Mouse (Mus musculus) liver, embryonic 11.5 days (tissue): ENCODE measurements at regions not wholly inside any gene's neighbourhood (a gene's known extent, or its start where the extent isn't known, plus 50 kb on each side); places are given as distances from the start of the nearest gene placed in this dataset.

Source experiments
- ATAC-seq: fragments of 200-750 bp; cut with Nextera tagmentation; replicated peaks from 2 replicates; pipeline ENCODE4 v1.8.0; 2017; ENCODE audit warnings: moderate number of reproducible peaks, mild to moderate bottlenecking, moderate TSS enrichment, moderate library complexity; ENCODE audit not compliant: low FRiP score
- DNase-seq: peaks from one replicate; pipeline ENCODE4 v3.0.0-alpha.2; 2017; ENCODE audit warnings: low spot score
- H3K27ac ChIP-seq: fragments of 300-500 bp; sonication (generic); 2 replicates; pipeline ENCODE4 v1.5.1; 2014; ENCODE audit warnings: mild to moderate bottlenecking, low read depth, low read length, control low read depth
- H3K27me3 ChIP-seq: fragments of 300-500 bp; sonication (generic); replicated peaks from 2 replicates; pipeline ENCODE4 v1.6.1; 2014; ENCODE audit warnings: low read length, mixed read lengths; ENCODE audit not compliant: control insufficient read depth, insufficient read depth
- H3K36me3 ChIP-seq: fragments of 300-500 bp; sonication (generic); 2 replicates; pipeline ENCODE4 v1.6.1; 2014; ENCODE audit warnings: mild to moderate bottlenecking, low read length, moderate library complexity, mixed read lengths; ENCODE audit not compliant: control insufficient read depth, insufficient read depth
- H3K4me1 ChIP-seq: fragments of 300-500 bp; sonication (generic); replicated peaks from 2 replicates; pipeline ENCODE4 v1.6.1; 2014; ENCODE audit warnings: low read length, mixed read lengths; ENCODE audit not compliant: control insufficient read depth, insufficient read depth
- H3K4me2 ChIP-seq: fragments of 300-500 bp; sonication (generic); 2 replicates; pipeline ENCODE4 v1.6.1; 2014; ENCODE audit warnings: mild to moderate bottlenecking, control low read depth, moderate library complexity
- H3K4me3 ChIP-seq: fragments of 300-500 bp; sonication (generic); 2 replicates; pipeline ENCODE4 v1.5.1; 2014; ENCODE audit warnings: low read depth, low read length, control low read depth
- H3K9ac ChIP-seq: fragments of 300-500 bp; sonication (generic); 2 replicates; pipeline ENCODE4 v1.6.1; 2014; ENCODE audit warnings: low read depth, low read length, control low read depth
- H3K9me3 ChIP-seq: fragments of 300-500 bp; sonication (generic); 2 replicates; pipeline ENCODE4 v1.6.1; 2016; ENCODE audit warnings: low read length, inconsistent platforms, mixed read lengths; ENCODE audit not compliant: control insufficient read depth
- WGBS: fragments of 180-500 bp; shearing (Covaris S2); extraction: QIAGEN DNeasy Blood & Tissue Kit; methylation state at CpG from one replicate; pipeline ENCODE4 v1.1.7; 2014; 5-methylcytosine and 5-hydroxymethylcytosine counted together

DNA sequence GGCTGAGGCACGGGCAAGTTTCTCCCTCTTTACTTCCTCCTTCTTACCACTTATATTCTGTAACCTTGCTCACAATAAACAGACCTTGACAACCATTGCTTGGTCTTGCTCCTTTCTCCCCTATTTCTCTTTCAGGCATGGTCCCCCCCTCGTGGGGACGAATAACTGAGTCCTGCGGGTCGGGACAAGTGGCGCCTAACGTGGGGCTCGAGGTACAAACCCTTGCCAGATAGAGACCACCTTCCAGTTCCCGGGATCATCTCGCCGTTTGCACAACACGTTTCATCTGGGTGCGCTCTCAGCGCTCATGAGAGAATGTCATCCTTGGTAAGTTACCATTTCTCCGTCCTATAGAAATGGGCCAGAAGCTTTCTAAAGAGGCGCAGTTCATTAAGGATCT, 79.6 kb upstream of the Foxn3 start:
- H3K27me3 ChIP-seq: no peaks in the 10 kb centered on the region
- H3K27ac ChIP-seq: no peak overlapping the region
- WGBS: 92% methylated on average over 16 of the region's 16 CpGs
- DNase-seq (no peak), ATAC-seq (no peak)
- H3K4me1 ChIP-seq: no peaks in the 10 kb centered on the region; the same call in 1 of the 2 replicates
- no peak overlapping the region for H3K4me3 ChIP-seq
- H3K9ac ChIP-seq: no peak overlapping the region
- no peak overlapping the region for H3K4me2 ChIP-seq
- no peaks in the 10 kb centered on the region for H3K36me3 ChIP-seq
- H3K9me3 ChIP-seq: peaks cover 22% of the 10 kb centered on the region; the same call in 1 of the 2 replicates

DNA sequence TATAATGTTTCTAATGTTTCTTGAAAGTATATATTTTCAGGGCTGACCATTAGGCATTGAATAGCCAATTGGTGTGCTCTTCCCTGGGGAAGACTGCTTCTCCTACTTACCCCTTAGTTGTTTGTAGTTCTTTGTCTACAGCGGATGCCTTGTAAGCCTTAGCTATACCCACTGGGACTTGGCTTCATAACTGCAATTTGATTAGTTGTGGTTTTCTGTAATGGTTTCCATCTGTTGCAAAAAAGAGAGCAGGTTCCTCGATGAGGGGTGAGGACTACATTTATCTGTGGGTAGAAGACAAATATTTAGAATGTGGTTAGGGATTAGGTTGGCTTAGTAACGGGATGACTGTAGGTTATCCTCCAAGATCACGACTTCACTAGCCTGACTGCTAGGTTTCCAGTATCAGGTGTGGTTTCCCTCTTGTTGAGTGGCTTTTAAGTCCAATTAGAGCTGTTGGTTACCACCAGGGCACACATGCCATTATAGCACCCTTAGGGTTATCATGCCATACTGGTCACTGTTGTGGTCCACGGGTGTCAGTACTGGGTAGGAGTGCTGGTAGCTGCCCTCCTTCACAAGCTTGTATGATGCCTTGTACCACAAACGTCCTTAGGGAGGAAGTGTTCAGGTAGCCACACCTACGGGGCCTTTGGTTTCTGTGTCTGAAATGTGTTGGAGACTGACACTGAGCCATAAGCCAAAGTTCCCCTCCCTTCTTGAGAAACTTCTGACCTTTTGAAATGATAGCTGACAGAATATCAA, 78.9 kb upstream of the Foxn3 start:
- DNase-seq (peak; percentile 16), ATAC-seq (no peak)
- H3K9ac ChIP-seq: no peak overlapping the region
- H3K4me1 ChIP-seq: no peaks in the 10 kb centered on the region; the same call in 1 of the 2 replicates
- H3K9me3 ChIP-seq: peaks cover 22% of the 10 kb centered on the region; the same call in 1 of the 2 replicates
- H3K4me2 ChIP-seq: no peak overlapping the region
- no peaks in the 10 kb centered on the region for H3K36me3 ChIP-seq
- no peak overlapping the region for H3K27ac ChIP-seq
- H3K4me3 ChIP-seq: no peak overlapping the region
- 77% methylated on average over 7 of the region's 7 CpGs for WGBS
- H3K27me3 ChIP-seq: no peaks in the 10 kb centered on the region

DNA sequence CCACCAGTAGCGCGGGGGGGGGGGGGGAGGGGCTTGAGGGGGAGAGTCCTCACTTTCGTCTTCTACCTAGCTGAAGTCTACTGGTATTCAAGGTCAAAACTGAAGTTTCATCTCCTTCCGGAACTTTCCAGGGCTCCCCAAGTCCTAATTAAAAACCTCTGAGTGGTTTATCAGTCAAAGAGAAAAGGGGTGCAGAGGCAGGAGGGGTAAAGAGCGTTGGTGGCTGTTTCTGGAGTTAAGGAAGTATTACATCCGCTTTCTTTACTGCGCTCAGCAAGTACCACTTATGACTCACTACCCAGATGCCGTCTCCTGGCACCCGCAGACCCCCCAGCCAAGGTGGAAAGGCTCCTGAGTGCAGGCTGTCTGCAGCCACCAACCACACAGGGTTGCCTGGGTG, 77.9 kb upstream of the Foxn3 start:
- ATAC-seq (no peak), DNase-seq (peak; percentile 32)
- Histone ChIP-seq H3K4me2 (peak overlapping the region; percentile 54), H3K9me3 (peaks cover 22% of the 10 kb centered on the region; the same call in 1 of the 2 replicates), H3K36me3 (no peaks in the 10 kb centered on the region), H3K27me3 (no peaks in the 10 kb centered on the region), H3K4me3 (no peak overlapping the region), H3K27ac (no peak overlapping the region), H3K4me1 (no peaks in the 10 kb centered on the region; the same call in 1 of the 2 replicates), H3K9ac (no peak overlapping the region)
- WGBS: 40% methylated on average over 7 of the region's 9 CpGs

DNA sequence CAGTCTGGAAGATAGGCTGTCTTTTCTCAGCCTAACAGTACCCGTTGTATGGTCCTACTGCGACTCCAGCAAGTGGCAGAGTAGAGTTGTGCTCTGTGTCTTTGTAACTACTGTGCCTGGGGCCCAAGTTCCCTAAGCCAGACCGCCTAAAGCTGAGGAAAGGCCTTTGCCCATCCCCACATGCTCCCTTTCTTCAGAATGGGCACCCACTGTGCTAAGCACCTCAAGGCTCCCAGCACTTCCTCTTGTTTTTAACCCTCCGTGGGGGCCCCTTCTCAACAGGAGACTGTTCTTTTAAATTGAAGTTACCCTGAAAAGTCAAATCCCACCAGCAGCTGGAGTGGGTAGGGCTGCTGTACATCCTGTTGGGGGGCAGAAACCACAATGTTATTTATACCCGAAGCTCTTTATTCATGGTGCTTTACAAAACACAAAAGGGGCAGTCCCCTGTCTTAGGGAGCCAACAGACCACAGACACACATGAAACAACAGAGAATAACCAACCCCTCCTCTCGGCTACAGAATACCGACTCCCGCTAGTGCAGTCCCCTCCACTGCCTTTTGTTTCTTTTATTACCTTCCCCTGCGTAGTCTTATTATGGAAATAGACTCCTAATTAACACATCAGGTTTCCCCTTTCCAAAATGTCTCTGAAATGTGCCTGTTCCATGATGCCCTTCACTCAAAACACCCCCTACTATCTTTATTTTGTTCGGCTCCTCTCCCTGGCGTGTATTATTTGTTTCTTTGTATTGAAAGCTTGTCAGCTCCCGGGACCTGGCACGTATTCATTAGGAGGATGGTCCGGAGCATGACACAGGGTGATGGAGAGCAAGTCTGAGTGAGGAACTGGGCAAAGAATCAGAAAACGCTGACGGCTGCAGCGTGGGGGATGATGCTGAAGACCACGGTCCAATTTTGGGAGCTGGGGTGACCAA, 77.1 kb upstream of the Foxn3 start:
- H3K4me2 ChIP-seq: peak overlapping the region; percentile 54
- H3K4me3 ChIP-seq: 0 out of 2 replicates have a peak overlapping the region, but pooled peaks have one; percentile 12
- no peak overlapping the region for H3K9ac ChIP-seq
- H3K27me3 ChIP-seq: no peaks in the 10 kb centered on the region
- H3K36me3 ChIP-seq: no peaks in the 10 kb centered on the region
- WGBS: 22% methylated on average over 18 of the region's 18 CpGs
- DNase-seq (peak; percentile 30), ATAC-seq (no peak)
- peaks cover 22% of the 10 kb centered on the region; the same call in 1 of the 2 replicates for H3K9me3 ChIP-seq
- no peaks in the 10 kb centered on the region; the same call in 1 of the 2 replicates for H3K4me1 ChIP-seq
- H3K27ac ChIP-seq: no peak overlapping the region

DNA sequence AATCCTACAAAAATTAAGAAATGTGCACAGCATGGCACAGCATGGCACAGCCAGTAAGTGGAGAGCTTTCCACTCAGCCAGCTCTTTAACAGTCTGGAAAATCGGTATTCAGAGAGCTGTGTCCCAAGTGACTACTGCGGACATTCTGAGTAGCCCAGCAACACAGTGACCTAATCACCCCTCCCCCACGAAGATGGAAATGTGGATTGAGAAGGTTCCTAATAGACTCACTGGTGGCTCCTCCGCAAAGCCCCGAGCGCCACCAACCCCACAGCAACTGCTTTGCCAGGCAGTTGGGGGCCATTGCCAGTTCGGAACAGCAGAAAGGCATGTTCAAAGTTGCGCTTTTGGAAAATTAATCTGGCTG, 76.4 kb upstream of the Foxn3 start:
- peak; percentile 28 for DNase-seq
- WGBS: 39% methylated on average over 8 of the region's 8 CpGs
- ATAC-seq: no peak
- H3K36me3 ChIP-seq: no peaks in the 10 kb centered on the region
- H3K4me1 ChIP-seq: no peaks in the 10 kb centered on the region; the same call in 1 of the 2 replicates
- H3K27ac ChIP-seq: no peak overlapping the region
- H3K4me3 ChIP-seq: no peak overlapping the region
- H3K9me3 ChIP-seq: peaks cover 22% of the 10 kb centered on the region; the same call in 1 of the 2 replicates
- H3K4me2 ChIP-seq: no peak overlapping the region
- H3K9ac ChIP-seq: no peak overlapping the region
- no peaks in the 10 kb centered on the region for H3K27me3 ChIP-seq

DNA sequence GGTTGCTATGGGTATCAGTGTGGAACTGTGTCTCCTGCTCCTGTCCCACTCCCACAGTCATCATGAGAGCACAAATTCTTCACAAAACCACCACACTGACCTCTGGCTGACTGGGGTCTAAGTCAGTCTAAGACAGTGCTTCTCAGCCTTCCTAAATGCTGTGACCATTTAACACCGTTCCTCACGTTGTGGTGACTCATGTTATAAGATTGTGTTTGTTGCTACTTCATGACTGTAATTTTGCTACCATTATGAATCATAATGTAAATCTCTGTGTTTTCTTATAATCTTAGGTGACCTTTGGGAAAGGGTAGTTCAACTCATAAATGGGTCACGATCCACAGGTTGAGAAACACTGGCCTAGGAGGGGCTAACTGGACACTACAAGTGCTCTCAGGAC, 75.7 kb upstream of the Foxn3 start:
- no peak for ATAC-seq

DNA sequence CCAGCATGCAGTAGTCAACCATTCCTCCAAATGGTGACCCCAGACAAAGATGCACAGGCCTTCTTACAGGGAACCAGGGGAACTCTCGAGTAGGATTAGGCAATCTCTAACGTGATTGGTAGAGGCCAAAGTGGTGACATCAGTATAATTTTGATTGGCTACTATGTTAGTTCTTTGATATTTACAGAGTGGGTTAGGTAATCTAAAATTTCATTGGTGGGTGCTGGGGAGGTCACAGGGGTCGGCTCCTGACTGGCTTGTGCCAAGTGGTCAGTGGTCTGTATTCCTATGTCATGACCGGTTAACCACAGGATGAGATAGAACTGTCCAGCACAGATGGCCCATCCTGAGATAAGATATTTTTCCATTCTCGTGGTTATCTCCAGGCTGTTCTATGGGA, 74.6 kb upstream of the Foxn3 start:
- 52% methylated on average over 5 of the region's 5 CpGs for WGBS
- no peaks in the 10 kb centered on the region; the same call in 1 of the 2 replicates for H3K4me1 ChIP-seq

More for the DNA sequence above, 75.7 kb upstream of the Foxn3 start:
- Histone ChIP-seq H3K4me3 (no peak overlapping the region), H3K9me3 (peaks cover 15% of the 10 kb centered on the region; the same call in 1 of the 2 replicates), H3K4me1 (no peaks in the 10 kb centered on the region; the same call in 1 of the 2 replicates), H3K36me3 (no peaks in the 10 kb centered on the region), H3K27ac (no peak overlapping the region), H3K9ac (no peak overlapping the region), H3K27me3 (no peaks in the 10 kb centered on the region), H3K4me2 (no peak overlapping the region)
- DNase-seq: peak; percentile 18
- WGBS: 86% methylated on average over 3 of the region's 3 CpGs

DNA sequence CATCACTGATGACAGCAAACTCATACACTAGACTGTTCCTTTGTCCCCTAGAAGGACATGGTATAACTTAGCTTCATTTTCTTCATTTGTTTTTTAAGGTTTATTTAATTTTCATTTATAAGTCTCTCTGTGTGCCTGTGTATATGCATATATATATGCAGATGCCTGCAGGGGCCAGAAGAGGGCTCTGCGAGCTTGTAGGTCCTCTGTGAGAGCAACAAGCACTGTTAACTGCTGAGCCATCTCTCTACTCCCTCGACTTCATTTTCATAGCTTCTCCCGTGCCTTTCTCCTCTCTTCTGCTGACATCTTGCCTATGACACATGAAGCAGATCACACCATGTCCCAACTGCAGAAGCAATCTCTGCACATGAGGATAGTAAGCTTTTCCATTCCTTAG, 72.9 kb upstream of the Foxn3 start:
- WGBS: 75% methylated on average over 3 of the region's 3 CpGs
- ATAC-seq (no peak), DNase-seq (no peak)
- H3K4me2 ChIP-seq: no peak overlapping the region
- no peaks in the 10 kb centered on the region; the same call in 1 of the 2 replicates for H3K4me1 ChIP-seq
- H3K27me3 ChIP-seq: no peaks in the 10 kb centered on the region
- H3K36me3 ChIP-seq: no peaks in the 10 kb centered on the region
- no peak overlapping the region for H3K4me3 ChIP-seq
- H3K27ac ChIP-seq: no peak overlapping the region
- no peak overlapping the region for H3K9ac ChIP-seq
- H3K9me3 ChIP-seq: no peaks in the 10 kb centered on the region

More for the DNA sequence above, 74.6 kb upstream of the Foxn3 start:
- no peak overlapping the region for H3K9ac ChIP-seq
- peaks cover 6% of the 10 kb centered on the region; the same call in 1 of the 2 replicates for H3K9me3 ChIP-seq
- no peak overlapping the region for H3K4me2 ChIP-seq
- no peak overlapping the region for H3K27ac ChIP-seq
- no peak overlapping the region for H3K4me3 ChIP-seq
- no peaks in the 10 kb centered on the region for H3K36me3 ChIP-seq
- ATAC-seq (no peak), DNase-seq (peak; percentile 18)
- no peaks in the 10 kb centered on the region for H3K27me3 ChIP-seq
